Mouse (Mus musculus) megakaryocyte, embryonic 14.5 days (primary cell): ENCODE measurements around the gene Nhlrc4. TPM values are rescaled to one million over a fixed set of nuclear protein-coding genes. Genes with fewer than 3 reads are reported as not detected.

Source experiments
- H3K27me3 ChIP-seq: replicated peaks from 2 replicates; pipeline ENCODE3; 2012; ENCODE audit warnings: inconsistent platforms
- H3K36me3 ChIP-seq: replicated peaks from 2 replicates; pipeline ENCODE3; 2012; ENCODE audit warnings: low read length, inconsistent platforms, mixed read lengths
- H3K4me1 ChIP-seq: 2 replicates; pipeline ENCODE4 v1.6.1; 2012; ENCODE audit warnings: inconsistent platforms
- H3K4me3 ChIP-seq: replicated peaks from 2 replicates; pipeline ENCODE3; 2012; ENCODE audit warnings: moderate library complexity, mild to moderate bottlenecking, inconsistent platforms
- H3K9me3 ChIP-seq: 2 replicates; pipeline ENCODE4 v1.6.1; 2012; ENCODE audit warnings: inconsistent platforms
- FLI1 ChIP-seq: IDR thresholded peaks from 2 replicates; pipeline ENCODE4 v1.6.1; 2012; ENCODE audit warnings: low read length, inconsistent platforms, mixed read lengths
- GATA1 ChIP-seq: IDR thresholded peaks from 3 replicates; pipeline ENCODE4 v1.6.1; 2012; ENCODE audit warnings: mixed read lengths, low read length, inconsistent platforms, borderline replicate concordance
- polyA plus RNA-seq: library from polyadenylated mRNA; stranded (reverse); fragments of >175 nt; gene quantifications from 2 replicates; pipeline ENCODE4 v1.2.3, GENCODE M21; 2012; ENCODE audit warnings: low replicate concordance; ENCODE audit not compliant: insufficient read depth

The Nhlrc4 gene
- polyA plus RNA-seq, 1 experiment = not detected

- TF ChIP-seq FLI1 (no peak), GATA1 (no peak)
- no peaks in the 10 kb centered on the region for H3K9me3 ChIP-seq
- peaks cover 63% of the 10 kb centered on the region for H3K4me1 ChIP-seq
- H3K36me3 ChIP-seq = peaks cover 52% of the 10 kb centered on the region
- peak overlapping the region; percentile 74 for H3K4me3 ChIP-seq
- H3K27me3 ChIP-seq = peaks cover 2% of the 10 kb centered on the region
Measured at GRCm38 (mm10) chr17:25913186-25913876, 31.4 kb downstream of the Nhlrc4 start.

DNA sequence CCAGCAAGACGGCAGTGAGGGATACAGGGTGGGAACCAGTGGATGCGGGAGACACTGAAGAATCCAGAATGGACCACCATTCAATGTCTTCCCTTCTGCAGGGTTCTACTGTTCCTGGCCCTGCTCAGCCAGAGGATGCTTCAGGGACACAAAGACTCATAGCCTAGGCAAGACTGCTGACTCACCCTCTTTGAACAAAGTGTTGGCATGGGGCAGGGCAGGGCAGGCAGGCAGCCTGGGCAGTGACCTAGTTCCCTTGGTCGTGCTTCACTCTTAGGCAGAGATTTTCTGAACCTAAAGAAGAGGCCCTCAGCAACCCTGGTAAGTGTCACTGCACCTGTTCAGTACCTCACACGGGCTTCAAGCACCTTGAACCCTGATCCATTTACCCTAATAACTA lies 32.9 kb downstream of the Nhlrc4 start:
- Histone ChIP-seq H3K4me3 (peak overlapping the region; percentile 2), H3K4me1 (peaks cover 53% of the 10 kb centered on the region), H3K9me3 (no peaks in the 10 kb centered on the region), H3K36me3 (peaks cover 52% of the 10 kb centered on the region), H3K27me3 (peaks cover 2% of the 10 kb centered on the region)
- TF ChIP-seq FLI1 (no peak), GATA1 (no peak)

- peaks cover 37% of the 10 kb centered on the region for H3K4me1 ChIP-seq
- TF ChIP-seq FLI1 (no peak), GATA1 (no peak)
- H3K9me3 ChIP-seq = no peaks in the 10 kb centered on the region
- no peaks in the 10 kb centered on the region for H3K27me3 ChIP-seq
- H3K36me3 ChIP-seq = peaks cover 45% of the 10 kb centered on the region
- no peak overlapping the region for H3K4me3 ChIP-seq
Measured at GRCm38 (mm10) chr17:25907640-25908039, 37.1 kb downstream of the Nhlrc4 start.

DNA sequence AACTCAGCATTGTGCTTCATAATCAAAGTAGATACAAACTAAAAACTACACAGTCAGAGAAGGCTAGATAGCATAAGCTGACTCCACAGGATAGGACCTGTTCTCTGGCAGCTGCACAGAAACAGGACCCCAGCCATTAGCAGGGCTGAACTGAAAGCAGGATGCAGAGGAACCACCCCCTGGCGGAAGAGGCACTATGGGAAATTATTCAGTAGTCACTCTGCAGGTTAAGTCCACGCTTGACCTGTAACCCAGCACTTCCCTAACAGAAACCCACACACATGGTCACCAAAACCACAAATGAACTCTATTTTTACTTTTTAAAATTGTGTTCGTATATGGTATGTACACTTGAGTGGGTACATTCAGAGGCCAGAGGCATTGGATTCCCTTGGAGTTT lies 41.7 kb downstream of the Nhlrc4 start:
- TF ChIP-seq GATA1 = no peak
- no peak for TF ChIP-seq FLI1
- H3K9me3 ChIP-seq = peaks cover 4% of the 10 kb centered on the region; the same call in 1 of the 2 replicates
- H3K27me3 ChIP-seq = no peaks in the 10 kb centered on the region
- peak overlapping the region; percentile 18 for H3K4me3 ChIP-seq
- peaks cover 53% of the 10 kb centered on the region for H3K36me3 ChIP-seq
- H3K4me1 ChIP-seq = peaks cover 38% of the 10 kb centered on the region

- H3K27me3 ChIP-seq = no peaks in the 10 kb centered on the region
- no peak for TF ChIP-seq FLI1
- TF ChIP-seq GATA1 = no peak
- H3K9me3 ChIP-seq = peaks cover 4% of the 10 kb centered on the region; the same call in 1 of the 2 replicates
- peaks cover 35% of the 10 kb centered on the region for H3K36me3 ChIP-seq
- H3K4me1 ChIP-seq = peaks cover 46% of the 10 kb centered on the region
- H3K4me3 ChIP-seq = no peak overlapping the region
Measured at GRCm38 (mm10) chr17:25900193-25900592, 44.6 kb downstream of the Nhlrc4 start.

DNA sequence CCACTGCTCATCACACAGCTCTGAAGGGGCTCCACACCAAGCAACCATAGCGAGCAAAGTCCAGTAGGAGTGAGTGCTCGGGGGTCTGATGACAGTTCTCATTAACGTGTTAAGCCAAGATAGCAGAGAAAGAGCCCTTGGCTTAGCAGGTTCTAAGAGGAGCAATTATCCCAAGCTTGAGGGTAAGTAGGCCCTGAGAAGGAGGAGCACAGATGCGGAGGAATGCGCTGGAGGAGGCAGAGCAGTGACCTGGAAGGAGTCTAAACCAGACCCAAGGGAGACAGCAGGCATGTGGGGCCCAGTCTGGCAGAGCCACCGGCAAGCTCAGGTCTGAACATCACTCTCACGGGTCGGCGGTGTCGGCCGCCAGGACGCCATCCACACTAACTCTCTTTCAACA lies 48.9 kb downstream of the Nhlrc4 start:
- TF ChIP-seq GATA1 = no peak
- no peak for TF ChIP-seq FLI1
- peaks cover 30% of the 10 kb centered on the region for H3K36me3 ChIP-seq

GRCm38 (mm10) chr17:25895415-25895814 lies 49.3 kb downstream of the Nhlrc4 start:
- Histone ChIP-seq H3K9me3 (0 out of 2 replicates have a peak, but pooled peaks cover under 1% of the 10 kb centered on the region), H3K27me3 (no peaks in the 10 kb centered on the region), H3K4me1 (peaks cover 33% of the 10 kb centered on the region), H3K4me3 (no peak overlapping the region), H3K36me3 (peaks cover 30% of the 10 kb centered on the region)
- TF ChIP-seq FLI1 = no peak
- no peak for TF ChIP-seq GATA1

More for the DNA sequence above, 48.9 kb downstream of the Nhlrc4 start:
- Histone ChIP-seq H3K9me3 (peaks cover 4% of the 10 kb centered on the region; the same call in 1 of the 2 replicates), H3K4me1 (peaks cover 33% of the 10 kb centered on the region), H3K27me3 (no peaks in the 10 kb centered on the region), H3K4me3 (no peak overlapping the region)

GRCm38 (mm10) chr17:25893975-25894617 lies 50.7 kb downstream of the Nhlrc4 start:
- Histone ChIP-seq H3K27me3 (no peaks in the 10 kb centered on the region), H3K36me3 (peaks cover 30% of the 10 kb centered on the region), H3K9me3 (no peaks in the 10 kb centered on the region), H3K4me3 (no peak overlapping the region), H3K4me1 (peaks cover 25% of the 10 kb centered on the region)
- TF ChIP-seq GATA1 = no peak
- no peak for TF ChIP-seq FLI1

Other genes starting within 250 kb of the Nhlrc4 start
- gene Gng13, start 227.8 kb downstream of the Nhlrc4 start, polyA plus RNA-seq = not detected in 2 replicates
- 4.6 and 30.7 TPM in 2 replicates for gene Chtf18, start 217.5 kb downstream of the Nhlrc4 start, polyA plus RNA-seq
- 27.9 and 63.5 TPM in 2 replicates for gene Rpusd1, start 217.3 kb downstream of the Nhlrc4 start, polyA plus RNA-seq
- 1.1 TPM in 1 of 2 replicates, not detected in the other for gene Mslnl, start 208.9 kb downstream of the Nhlrc4 start, polyA plus RNA-seq
- not detected in 2 replicates for gene Msln, start 190.6 kb downstream of the Nhlrc4 start, polyA plus RNA-seq
- 5.5 and 12.7 TPM in 2 replicates for gene Narfl, start 171.2 kb downstream of the Nhlrc4 start, polyA plus RNA-seq
- 14.8 and 29.7 TPM in 2 replicates for gene Haghl, start 159.3 kb downstream of the Nhlrc4 start, polyA plus RNA-seq
- not detected in 2 replicates for gene Ccdc78, start 158.4 kb downstream of the Nhlrc4 start, polyA plus RNA-seq
- gene Fam173a, start 152.1 kb downstream of the Nhlrc4 start, polyA plus RNA-seq = 17.4 and 23.4 TPM in 2 replicates
- gene AC134908.4, start 149.3 kb downstream of the Nhlrc4 start, polyA plus RNA-seq = not detected in 2 replicates
- gene Metrn, start 147.8 kb downstream of the Nhlrc4 start, polyA plus RNA-seq = 59.9 and 91.1 TPM in 2 replicates
- 0.15 TPM in 1 of 2 replicates, not detected in the other for gene Fbxl16, start 135.9 kb downstream of the Nhlrc4 start, polyA plus RNA-seq
- gene Wdr24, start 121.3 kb downstream of the Nhlrc4 start, polyA plus RNA-seq = 6.4 and 8.2 TPM in 2 replicates
- gene Jmjd8, start 116.1 kb downstream of the Nhlrc4 start, polyA plus RNA-seq = 2.4 and 7.8 TPM in 2 replicates
- gene Stub1, start 111.6 kb downstream of the Nhlrc4 start, polyA plus RNA-seq = 34.5 and 115 TPM in 2 replicates
- 2.9 and 3.8 TPM in 2 replicates for gene Rhbdl1, start 107.7 kb downstream of the Nhlrc4 start, polyA plus RNA-seq
- 3.0 and 5.2 TPM in 2 replicates for gene Gm20683, start 103.2 kb downstream of the Nhlrc4 start, polyA plus RNA-seq
- gene Rhot2, start 100.1 kb downstream of the Nhlrc4 start, polyA plus RNA-seq = 59.4 and 75.2 TPM in 2 replicates
- gene Wdr90, start 83.5 kb downstream of the Nhlrc4 start, polyA plus RNA-seq = 6.0 and 10.1 TPM in 2 replicates
- 77.6 and 205 TPM in 2 replicates for gene Mcrip2, start 76.2 kb downstream of the Nhlrc4 start, polyA plus RNA-seq
- 22.6 and 23.9 TPM in 2 replicates for gene Mettl26, start 69.9 kb downstream of the Nhlrc4 start, polyA plus RNA-seq
- gene Wfikkn1, start 64.1 kb downstream of the Nhlrc4 start, polyA plus RNA-seq = 1.9 and 3.1 TPM in 2 replicates
- 8.8 and 24.8 TPM in 2 replicates for gene Rab40c, start 25.2 kb downstream of the Nhlrc4 start, polyA plus RNA-seq
- gene Pigq, start within 50 bp of the Nhlrc4 start, polyA plus RNA-seq = 48.5 and 65.5 TPM in 2 replicates
- not detected in 2 replicates for gene A930017K11Rik, start 7.6 kb upstream of the Nhlrc4 start, polyA plus RNA-seq
- 12.2 and 39.3 TPM in 2 replicates for gene Capn15, start 40.8 kb upstream of the Nhlrc4 start, polyA plus RNA-seq
- gene Rab11fip3, start 124.6 kb upstream of the Nhlrc4 start, polyA plus RNA-seq = 2.7 and 4.0 TPM in 2 replicates
- 0.35 and 1.5 TPM in 2 replicates for gene Decr2, start 145.4 kb upstream of the Nhlrc4 start, polyA plus RNA-seq
- 28.9 and 32.8 TPM in 2 replicates for gene Nme4, start 150.6 kb upstream of the Nhlrc4 start, polyA plus RNA-seq
- gene Tmem8, start 168.3 kb upstream of the Nhlrc4 start, polyA plus RNA-seq = 3.3 and 4.1 TPM in 2 replicates
- gene Mrpl28, start 178.5 kb upstream of the Nhlrc4 start, polyA plus RNA-seq = 104 and 138 TPM in 2 replicates
- gene Axin1, start 193.7 kb upstream of the Nhlrc4 start, polyA plus RNA-seq = 12.5 and 19.6 TPM in 2 replicates